Mouse (Mus musculus) cerebellum, adult (tissue): ENCODE results near the gene Osbpl2.
"Not testable (repeated sequence)": the region's sequence is repeated elsewhere in the genome, so short reads cannot be mapped to it uniquely, and the experiment has no call there.

Experiments
- ATAC-seq: cut with Nextera tagmentation; 2 replicates; pipeline ENCODE4 v1.9.2; 2017; ENCODE audit warnings: mild to moderate bottlenecking, moderate library complexity, mixed read lengths; ENCODE audit not compliant: insufficient number of reproducible peaks, low FRiP score, low TSS enrichment

Gene Osbpl2

DNA sequence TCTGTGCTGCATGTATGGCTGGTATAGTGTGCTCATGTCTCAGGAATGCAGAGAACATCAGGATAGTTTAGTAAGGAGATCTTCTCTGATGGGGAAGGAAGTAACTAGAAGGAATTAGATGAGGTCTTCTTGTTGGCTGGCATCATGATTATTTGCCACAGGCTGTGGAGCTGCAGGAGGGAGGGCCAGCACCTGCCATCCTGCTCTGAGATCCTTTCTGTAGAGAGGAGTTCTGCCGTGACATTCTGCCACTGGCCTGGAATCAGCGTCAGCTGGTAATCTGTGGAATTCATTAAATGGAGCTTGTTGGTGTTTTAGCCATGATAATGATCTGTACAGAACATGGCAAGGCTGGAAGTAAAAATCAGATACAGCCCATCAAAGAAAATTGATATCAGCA, 27.0 kb downstream of the Osbpl2 start:
- ATAC-seq = peak; percentile 69; the same call in 1 of the 2 replicates

DNA sequence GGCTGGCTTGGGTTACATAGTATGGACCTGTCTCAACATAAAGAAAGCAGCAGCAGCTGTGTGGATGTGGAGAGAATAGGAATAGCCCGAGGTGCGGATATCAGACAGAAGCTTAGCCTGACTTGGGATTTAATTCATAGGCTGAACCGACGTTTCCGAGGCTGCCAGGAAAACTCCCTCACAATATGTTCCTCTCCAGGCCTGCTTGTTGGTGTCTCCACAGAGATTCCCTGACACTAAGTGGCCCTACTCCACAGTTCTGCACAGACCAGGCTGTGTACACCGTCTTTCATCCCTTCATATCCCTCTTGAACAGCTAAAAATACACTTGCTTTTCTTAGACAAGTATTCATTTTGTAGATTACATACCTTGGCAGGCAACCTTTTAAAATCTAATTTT, 28.3 kb downstream of the Osbpl2 start:
- no peak for ATAC-seq

DNA sequence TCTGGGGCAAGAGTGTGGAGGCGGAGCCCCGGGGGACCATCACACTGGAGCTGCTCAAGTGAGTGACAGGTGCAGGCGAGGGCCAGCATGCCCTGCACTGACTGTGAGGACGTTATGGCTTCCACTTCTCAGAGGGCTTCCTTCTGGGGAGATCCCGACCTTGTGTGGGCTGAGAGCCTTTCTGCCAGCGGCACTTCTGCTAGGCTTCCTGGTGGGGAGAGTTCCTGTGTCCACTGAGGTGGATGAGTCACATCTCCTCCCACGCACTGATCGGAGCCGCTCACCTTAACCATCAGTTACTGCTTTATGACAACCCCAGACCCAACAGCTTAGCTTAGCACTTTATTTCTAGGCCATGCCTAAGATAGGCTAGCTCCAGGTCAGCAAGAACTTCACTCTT, 29.4 kb downstream of the Osbpl2 start:
- ATAC-seq = 0 out of 2 replicates have a peak, but pooled peaks have one; percentile 15

DNA sequence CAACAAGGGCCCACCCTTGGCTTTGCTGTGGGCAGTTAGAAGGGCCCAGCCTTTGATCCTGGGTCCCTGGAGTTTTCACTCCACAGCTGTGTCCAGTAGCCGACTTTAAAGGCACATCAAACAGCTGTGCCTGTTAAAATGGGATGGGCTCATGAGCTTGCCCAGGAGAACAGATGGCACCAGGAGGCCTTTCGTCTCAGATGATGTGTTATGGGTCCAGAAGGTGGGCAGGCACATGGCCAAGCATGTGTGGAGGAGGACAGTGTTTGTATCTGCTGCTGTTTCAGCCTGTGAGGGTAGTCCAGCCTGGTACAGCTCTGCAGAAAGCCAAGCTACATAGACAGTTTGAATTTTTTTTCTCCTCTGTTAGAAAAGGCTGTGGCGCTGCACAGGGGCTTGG, 35.7 kb downstream of the Osbpl2 start:
- no peak for ATAC-seq

DNA sequence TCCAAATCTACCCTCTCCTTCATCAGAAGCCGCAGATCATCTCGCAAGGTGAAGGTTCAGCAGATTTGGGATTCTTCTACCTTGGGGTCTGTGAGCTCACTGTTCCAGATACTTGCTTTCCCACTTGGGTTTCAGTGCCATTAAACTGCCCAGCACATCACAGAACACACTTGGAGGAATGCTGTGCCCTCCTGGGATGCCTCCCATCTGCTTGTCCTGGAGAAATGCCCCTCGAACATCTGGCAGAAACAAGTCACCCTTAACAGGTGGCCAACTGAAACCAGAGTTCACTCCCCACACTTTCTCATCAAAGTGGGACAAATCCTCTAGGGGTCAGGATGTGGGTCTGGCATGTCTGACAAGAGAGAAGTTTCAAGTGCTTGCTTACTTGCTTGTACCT, 39.5 kb downstream of the Osbpl2 start:
- no peak for ATAC-seq

DNA sequence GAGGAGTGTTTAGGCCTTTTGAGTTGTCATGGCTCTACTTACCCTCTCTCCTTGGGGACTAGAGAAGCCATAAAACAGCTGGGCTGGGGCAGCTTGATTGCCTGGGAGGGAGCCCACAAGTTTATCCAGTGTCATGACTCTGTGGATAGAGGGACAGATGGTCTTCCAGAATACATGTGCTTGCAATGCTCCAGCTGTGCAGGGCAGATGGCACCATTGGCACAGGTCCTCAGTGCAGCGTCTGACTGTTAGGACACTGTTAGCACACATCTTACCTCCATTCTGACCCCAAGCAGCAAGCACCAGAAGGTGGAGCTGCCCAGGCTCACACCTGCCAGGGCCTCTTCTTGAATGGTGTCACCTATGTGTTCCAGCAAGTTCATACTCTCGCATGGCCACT, 46.7 kb downstream of the Osbpl2 start:
- ATAC-seq = no peak

DNA sequence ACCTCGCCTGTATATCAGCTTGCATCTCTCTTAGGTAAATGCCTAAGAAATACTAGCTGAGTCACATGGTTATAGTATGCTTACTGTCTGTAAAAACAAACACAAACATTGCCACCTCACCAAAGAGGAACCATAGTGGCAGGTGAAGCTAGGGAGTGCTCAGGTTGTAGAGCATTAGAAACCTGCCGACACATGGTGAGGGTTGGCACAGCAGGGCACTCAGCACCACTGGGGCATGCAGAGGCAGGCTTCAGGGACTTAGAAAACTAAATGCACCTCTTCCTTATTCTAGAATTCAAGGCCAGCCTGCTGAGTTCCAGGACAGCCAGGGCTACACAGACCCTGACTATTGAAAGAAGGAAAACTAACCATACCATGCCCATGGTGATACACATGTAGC, 47.8 kb downstream of the Osbpl2 start:
- no peak for ATAC-seq

DNA sequence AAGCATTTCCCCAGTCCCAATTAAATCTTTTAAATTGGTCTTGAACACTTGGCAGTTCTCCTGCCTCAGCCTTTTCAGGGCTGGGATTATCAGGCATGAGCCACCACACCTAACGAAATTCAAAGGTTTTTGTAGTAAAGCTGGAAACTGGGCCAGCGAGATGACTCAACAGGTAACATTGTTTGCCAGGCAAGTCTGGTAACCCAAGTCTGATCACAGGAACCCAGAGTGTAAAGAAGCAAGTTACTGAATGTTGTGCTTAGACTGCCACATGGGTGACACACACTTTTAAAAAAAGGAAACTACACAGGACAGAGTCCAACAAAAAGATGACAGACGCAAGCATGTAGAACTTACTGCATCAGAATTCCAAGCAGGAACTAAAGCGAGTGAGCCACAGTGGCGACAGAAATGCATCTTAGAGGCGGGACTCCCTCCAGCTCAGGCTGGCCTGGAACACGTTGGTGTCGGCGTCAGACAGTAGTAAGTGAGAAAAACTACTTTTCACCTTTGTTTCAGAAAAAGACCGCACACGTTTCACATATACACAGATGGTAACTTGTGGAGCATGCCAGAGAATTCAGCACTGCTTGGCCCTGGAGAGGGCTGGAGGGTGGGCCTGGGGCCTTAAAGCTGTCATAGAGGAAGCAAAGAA, 51.2 kb downstream of the Osbpl2 start:
- ATAC-seq = no peak

DNA sequence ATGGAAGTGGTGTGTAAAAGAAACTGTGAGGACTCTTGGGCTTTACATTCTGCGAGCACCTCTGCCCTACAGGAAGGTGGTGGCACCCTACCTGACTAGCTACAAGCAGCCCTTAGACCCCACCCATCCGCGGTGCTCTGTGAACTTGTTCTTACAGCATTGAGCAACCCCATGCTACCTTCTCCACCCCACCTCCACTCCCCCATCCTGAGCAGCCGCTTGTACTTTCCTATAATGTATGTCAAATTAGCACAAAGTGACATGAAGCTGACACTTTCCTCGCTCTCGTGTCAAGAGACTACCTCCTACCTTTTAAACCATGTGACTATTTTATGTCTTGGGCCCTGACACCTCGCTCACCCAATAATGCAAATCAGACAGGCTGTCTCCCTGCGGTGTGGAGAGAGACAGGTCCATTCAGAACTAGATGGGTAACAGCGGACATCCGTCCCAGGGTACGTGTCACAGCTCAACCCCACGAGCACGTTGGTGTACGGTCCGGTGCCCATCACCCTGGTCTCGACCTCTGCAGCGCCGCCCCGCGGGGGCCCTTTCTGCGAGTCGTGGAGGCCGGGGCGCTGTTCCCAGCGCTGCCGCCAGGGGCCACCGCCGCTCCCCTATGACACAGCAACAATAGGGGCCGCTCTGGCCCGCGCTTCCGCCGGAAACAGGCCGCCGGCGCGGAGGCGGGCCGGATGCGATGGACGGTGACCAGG, 51.9 kb downstream of the Osbpl2 start, which contains the start of gene Adrm1:
Gene Adrm1, plus strand, starts transcription at position 680 of the 716 bp plus-strand sequence.
- peak; percentile 94 for ATAC-seq

DNA sequence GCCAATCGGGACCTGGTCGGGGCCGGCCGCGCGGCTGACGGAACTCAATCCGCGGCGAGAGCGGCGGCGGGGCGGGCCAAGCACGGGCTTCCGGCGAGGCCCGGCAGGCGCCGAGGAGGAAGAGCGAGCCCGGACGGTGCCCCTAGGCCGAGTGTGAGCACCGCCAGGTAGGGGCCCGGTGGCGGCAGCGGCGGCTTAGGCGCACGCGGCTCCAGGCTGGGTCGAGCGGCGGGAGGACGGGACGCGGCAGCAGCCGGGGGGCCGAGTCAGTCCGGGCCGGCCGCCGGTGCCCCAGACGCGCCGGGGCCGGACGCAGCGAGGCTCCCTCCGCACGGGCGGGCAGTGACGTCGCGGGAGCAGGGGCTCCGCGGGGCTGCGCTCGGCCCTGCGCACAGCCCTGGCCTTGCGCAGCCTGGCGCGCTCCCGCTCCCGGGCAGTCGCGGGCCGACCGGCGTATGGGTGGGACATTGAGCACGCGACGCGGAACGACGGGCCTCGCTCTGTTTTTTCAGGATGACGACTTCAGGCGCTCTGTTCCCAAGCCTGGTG, 52.5 kb downstream of the Osbpl2 start:
- peak; percentile 45; the same call in 1 of the 2 replicates for ATAC-seq

DNA sequence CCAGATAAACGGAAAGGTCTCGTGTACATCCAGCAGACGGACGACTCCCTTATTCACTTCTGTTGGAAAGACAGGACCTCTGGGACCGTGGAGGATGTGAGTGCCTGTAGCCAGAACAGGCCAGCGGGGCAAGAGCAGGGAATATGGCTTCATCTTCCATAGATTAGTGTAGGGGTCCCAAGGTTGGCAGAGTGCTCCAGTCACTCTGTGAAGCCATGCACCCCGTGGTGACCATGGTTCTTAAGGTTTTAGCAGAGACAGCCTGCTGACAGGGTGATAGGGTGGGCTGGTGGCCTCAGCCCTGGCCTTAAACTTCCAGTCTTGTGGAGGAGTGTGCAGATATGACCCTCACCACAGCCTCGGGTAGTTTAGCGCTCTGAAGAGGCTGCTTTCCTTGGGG, 53.0 kb downstream of the Osbpl2 start:
- ATAC-seq = no peak

DNA sequence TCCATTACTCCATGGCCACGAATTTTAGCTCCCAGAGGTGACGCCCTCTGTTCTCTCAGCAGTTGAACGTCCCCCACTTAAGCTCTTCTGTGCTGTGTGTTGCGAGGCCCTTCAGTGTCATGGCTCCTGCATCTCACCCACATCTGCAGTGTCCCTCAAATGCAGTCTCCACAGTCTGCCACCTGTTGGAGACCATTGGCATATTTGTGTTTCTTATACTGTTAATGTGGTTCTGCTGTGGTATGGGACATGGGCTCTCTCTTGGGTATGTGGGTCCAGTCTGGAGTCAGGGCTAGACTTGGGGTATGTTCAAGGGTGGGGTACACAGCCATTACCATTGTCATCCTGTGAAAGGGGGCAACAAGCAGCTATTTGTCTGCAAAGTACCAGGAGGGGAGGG, 54.1 kb downstream of the Osbpl2 start:
- no peak for ATAC-seq

DNA sequence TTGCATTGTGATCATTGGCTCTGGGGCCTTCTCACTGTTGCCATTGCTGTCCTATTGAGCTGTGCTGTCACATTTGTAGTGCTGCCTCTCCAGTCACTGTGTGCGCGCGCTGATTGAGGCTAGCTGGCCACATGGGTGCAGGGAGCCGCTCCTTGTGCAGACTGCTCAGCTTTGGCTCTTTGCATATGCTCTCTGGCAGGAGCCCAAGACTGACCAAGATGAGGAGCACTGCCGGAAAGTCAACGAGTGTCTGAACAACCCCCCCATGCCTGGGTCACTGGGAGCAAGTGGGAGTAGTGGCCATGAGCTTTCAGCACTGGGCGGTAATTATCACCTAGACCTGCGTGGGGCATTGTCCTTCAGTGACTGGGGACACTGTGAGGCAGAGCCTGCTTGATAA, 54.6 kb downstream of the Osbpl2 start:
- ATAC-seq = not testable (repeated sequence)

DNA sequence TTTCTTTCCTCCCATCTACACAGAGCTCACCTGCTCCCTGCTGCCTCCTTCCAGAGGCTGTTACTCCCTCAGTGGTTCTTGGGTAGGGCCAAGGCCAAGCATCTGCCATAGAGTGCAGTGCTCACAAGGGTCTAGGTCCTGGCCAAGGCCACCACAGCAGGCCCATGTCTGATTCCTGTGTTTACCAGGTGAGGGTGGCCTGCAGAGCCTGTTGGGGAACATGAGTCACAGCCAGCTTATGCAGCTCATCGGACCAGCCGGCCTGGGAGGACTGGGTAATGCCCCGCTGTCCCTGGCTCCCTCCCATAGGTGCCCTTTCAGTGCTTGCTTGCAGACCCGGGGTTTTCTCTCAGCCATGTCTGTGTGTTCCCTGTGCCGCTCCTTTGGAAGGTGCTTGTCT, 55.0 kb downstream of the Osbpl2 start:
- ATAC-seq = no peak

DNA sequence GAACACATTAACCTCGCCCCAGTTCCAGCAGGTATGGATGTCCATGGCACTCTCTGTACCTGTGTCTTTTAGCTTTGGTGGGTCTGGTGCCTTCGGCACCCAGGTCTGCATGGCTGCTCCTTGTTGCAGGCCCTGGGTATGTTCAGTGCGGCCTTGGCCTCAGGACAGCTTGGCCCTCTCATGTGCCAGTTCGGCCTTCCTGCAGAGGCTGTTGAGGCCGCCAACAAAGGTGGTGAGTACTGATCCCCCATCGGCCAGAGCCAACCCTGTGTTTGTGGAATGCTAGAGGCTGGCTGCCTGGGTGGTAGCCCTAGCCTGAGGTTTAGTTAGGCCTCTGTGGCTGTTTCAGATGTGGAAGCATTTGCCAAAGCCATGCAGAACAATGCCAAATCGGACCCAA, 56.6 kb downstream of the Osbpl2 start:
- ATAC-seq = no peak

DNA sequence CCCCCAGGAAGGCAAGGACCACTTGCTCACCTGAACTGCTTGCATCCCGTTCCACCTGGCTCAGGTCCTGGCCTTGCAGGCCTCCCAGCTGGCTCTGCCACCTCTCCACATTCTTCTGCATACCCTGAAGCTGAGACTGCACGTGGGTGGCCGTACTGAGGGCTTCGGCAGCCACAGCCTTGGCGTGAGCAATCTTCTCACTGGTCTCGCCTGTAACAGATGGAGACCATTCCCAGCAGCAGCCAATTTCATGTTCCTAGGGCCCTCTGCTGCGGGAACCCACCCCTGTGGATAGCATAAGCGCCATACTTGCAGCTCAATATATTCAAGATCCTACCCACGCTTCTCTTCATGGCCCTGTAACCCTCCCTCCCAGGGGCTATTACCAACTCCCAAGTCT, 62.4 kb downstream of the Osbpl2 start:
- ATAC-seq = no peak

DNA sequence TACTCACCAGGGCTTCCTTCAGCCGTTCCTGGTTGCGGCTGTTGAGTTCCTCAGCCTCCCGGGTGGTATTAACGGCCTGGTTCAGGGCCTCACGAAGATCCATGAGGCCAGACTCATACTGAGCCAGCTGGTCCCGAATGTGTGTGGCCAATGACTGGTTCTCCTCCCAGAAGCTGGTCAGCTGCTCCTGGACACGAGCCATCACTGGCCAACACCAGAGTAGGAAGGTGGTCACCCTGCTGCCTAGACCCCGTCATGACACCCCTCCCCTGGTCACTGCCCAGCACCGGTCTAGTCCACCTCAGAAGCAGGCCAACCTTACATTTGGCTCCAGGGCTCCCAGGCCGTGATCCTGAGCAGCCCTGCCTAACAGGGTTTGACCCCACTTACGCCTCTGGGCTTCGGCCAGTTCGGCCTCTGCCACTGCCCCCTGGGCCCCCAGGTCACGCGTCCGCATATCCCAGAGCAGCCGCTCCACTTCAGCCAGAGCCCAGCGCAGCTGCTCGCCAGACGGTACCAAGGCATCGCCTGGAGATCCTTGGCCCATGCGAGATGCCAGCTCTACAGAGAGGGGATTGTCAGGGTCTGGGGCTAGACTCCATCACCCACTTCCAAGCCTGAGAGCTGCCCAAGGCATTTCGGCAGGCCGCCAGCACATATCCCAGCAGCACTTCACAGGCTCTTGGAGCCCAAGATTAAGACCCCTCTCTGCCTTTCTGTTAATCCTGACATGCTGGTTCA, 65.1 kb downstream of the Osbpl2 start:
- no peak for ATAC-seq

DNA sequence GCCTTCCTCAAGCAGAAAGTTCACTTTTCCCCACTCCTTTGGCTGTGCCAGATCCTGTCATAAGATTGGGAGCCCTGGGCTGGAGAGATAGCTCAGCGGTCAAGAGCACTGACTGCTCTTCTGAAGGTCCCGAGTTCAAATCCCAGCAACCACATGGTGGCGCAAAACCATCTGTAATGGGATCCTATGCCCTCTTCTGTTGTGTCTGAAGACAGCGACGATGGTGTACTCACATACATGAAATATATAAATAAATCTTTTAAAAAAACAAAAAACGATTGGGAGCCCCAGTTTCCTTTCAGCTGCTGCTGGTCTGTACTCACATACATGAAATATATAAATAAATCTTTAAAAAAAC, 65.6 kb downstream of the Osbpl2 start:
- ATAC-seq = no peak

DNA sequence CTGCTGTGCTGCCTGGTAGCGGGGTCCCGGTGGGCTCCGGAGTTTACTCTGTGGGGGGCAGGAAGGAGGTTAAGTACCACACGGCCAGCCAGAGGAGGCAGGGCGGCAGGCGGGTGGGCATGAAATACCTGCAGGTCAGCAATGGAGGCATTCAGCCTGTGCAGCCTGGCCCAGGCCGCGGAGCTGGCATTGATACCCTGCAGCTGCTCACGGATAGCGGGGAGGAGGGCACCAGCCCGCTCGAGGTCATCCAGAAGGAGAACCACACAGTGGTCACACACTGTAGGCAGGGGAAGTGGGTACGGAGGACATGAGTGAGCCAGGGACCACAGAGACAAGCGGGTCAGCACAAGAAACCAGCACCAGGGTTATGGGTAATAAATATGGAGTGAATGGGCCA, 66.6 kb downstream of the Osbpl2 start:
- no peak for ATAC-seq

DNA sequence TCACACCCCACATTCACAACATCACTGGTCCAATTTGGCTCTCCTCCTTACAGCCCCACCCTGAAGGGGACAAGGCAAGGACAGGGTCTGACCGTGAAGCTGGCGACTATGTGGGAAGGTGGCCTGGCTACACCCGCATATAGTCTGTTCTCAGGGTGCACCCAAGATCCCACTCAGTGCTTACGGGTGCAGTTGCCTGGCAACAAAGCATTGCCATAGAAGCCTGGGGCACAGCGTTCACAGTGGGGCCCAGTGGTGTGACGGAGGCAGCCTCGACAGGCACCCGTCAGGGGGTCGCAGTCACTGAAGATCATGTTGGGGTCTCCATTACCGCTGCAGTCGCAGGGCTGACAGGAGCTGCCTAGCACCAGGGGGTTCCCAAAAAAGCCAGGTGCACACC, 68.3 kb downstream of the Osbpl2 start:
- ATAC-seq = no peak

DNA sequence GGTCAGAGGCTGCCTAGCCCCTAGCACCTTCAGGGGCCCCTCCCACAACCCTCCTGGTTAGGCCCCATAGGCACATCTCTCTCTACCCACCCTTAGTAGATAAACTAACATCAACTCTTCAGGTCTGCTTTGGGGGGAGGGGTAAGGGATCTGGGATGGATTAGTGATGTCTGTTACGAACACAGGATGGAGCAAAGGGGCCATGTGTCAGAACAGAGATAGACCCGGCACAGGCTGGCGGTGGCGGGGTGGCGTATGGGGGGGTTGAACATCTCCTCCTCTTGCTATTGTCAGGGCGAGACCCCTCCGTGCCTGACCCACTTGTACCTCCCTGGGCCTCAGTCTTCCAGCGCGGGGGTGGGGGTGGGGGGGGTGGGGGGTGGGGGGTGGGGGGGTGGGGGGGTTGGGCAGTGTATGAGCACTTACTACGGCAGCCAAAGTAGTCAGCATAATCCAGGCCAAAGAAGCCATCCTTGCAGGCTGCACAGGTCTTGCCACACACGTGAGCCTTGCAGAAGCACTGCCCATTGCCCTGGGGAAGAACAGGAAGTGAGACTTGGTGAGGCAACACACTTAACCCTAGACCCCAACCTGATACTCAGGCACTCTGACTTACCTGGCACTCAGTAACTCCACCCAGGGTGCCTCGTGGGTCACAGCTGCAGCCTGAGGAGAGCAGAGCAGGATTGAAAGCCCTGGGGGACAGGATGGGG, 77.7 kb downstream of the Osbpl2 start:
- no peak for ATAC-seq
